Comparison of ENCODE assay signal across 12 mouse cellular contexts in genomic region chr10:115311263-115311965, GRCm38 (mm10). TPM values are rescaled to one million over a fixed set of nuclear protein-coding genes. Genes with fewer than 3 reads are reported as not detected.
DNase-seq lines count a peak whose midpoint lies in the region; ATAC-seq and TF ChIP-seq lines count a peak whose summit lies in the region.
"Had no signal": no experiment of that assay in that cellular context is flagged by ENCODE, and none has a peak within 500 bp of the region (broad histone marks: within the 10 kb centered on the region; RNA-seq: fewer than 3 reads in every experiment).

No protein-coding gene starts in this region.

- no peak for ATAC-seq in heart, embryonic 11.5 days (replicated peaks; ENCODE audit: insufficient number of reproducible peaks, low FRiP score, low TSS enrichment)
- peak; percentile 75 for ATAC-seq in intestine, embryonic 16.5 days
- ATAC-seq in megakaryocyte progenitor cell, adult 5-6 weeks (replicated peaks; ENCODE audit: poor library complexity): peak; percentile 47

- no peak overlapping the region for H3K4me2 ChIP-seq in heart, embryonic 11.5 days
- no peak overlapping the region for H3K4me2 ChIP-seq in intestine, embryonic 16.5 days (ENCODE audit: low read depth, low read length)

- WGBS in heart, embryonic 11.5 days (ENCODE audit: insufficient replicate concordance): 86% methylated on average over 14 of the region's 14 CpGs
- WGBS in lung, adult 2 months: 76% methylated on average over 14 of the region's 14 CpGs
- 77% methylated on average over 14 of the region's 14 CpGs for WGBS in intestine, embryonic 16.5 days
- 91% methylated on average over 14 of the region's 14 CpGs for WGBS in hindbrain, embryonic 10.5 days

- no peak for TF ChIP-seq POLR2A in lung, adult 2 months (IDR thresholded peaks at IDR 0.05; ENCODE audit: borderline replicate concordance, extremely low read depth, low read depth, low read length)

- H3K4me3 ChIP-seq in heart, embryonic 11.5 days (ENCODE audit: low read depth, low read length): no peak overlapping the region
- no peak overlapping the region for H3K4me3 ChIP-seq in lung, adult 2 months (replicated peaks; ENCODE audit: extremely low read depth, low read depth, low read length)
- no peak overlapping the region for H3K4me3 ChIP-seq in intestine, embryonic 16.5 days (ENCODE audit: low read length)
- H3K4me3 ChIP-seq in hindbrain, embryonic 10.5 days: no peak overlapping the region
- H3K4me3 ChIP-seq: left cerebral cortex, adult 2 months; liver, embryonic 13.5 days; midbrain, embryonic 10.5 days had no signal

- H3K4me1 ChIP-seq in heart, embryonic 11.5 days (ENCODE audit: control insufficient read depth, insufficient read depth, low read length): peaks cover 31% of the 10 kb centered on the region
- peaks cover 32% of the 10 kb centered on the region for H3K4me1 ChIP-seq in lung, adult 2 months (ENCODE audit: control insufficient read depth, insufficient read depth, low read length)
- H3K4me1 ChIP-seq in intestine, embryonic 16.5 days (ENCODE audit: control insufficient read depth, insufficient read depth, low read length): peaks cover 26% of the 10 kb centered on the region
- H3K4me1 ChIP-seq in hindbrain, embryonic 10.5 days (replicated peaks): peaks cover 34% of the 10 kb centered on the region

- peak; percentile 89 for DNase-seq in heart, adult 11 months
- DNase-seq in lung, adult 2 months: peak; percentile 28
- DNase-seq in lung, postnatal 10 days: no peak
- no peak for DNase-seq in hindbrain, embryonic 10.5 days (ENCODE audit: low spot score)
- no peak for DNase-seq in layer of hippocampus, postnatal 14 days (ENCODE audit: low spot score in 2 of 2)
- DNase-seq: adrenal gland, adult 2 months; liver, embryonic 13.5 days had no signal

- H3K27ac ChIP-seq in heart, embryonic 11.5 days (ENCODE audit: low read depth, low read length): no peak overlapping the region
- H3K27ac ChIP-seq in intestine, embryonic 16.5 days (ENCODE audit: low read length): peak overlapping the region; percentile 73
- H3K27ac ChIP-seq in hindbrain, embryonic 10.5 days: no peak overlapping the region
- H3K27ac ChIP-seq: left cerebral cortex, adult 2 months; liver, embryonic 13.5 days; midbrain, embryonic 10.5 days had no signal

- H3K36me3 ChIP-seq in heart, embryonic 11.5 days (ENCODE audit: control insufficient read depth, insufficient read depth, low read length): no peaks in the 10 kb centered on the region
- no peaks in the 10 kb centered on the region for H3K36me3 ChIP-seq in intestine, embryonic 16.5 days (ENCODE audit: control insufficient read depth, insufficient read depth, low read length)
- 0 out of 2 replicates have a peak, but pooled peaks cover 3% of the 10 kb centered on the region for H3K36me3 ChIP-seq in hindbrain, embryonic 10.5 days
- H3K36me3 ChIP-seq: midbrain, embryonic 10.5 days had no signal

- H3K27me3 ChIP-seq in heart, embryonic 11.5 days (ENCODE audit: control insufficient read depth, insufficient read depth, low read length): no peaks in the 10 kb centered on the region
- H3K27me3 ChIP-seq in intestine, embryonic 16.5 days (replicated peaks; ENCODE audit: control insufficient read depth, insufficient read depth, low read length): no peaks in the 10 kb centered on the region
- no peaks in the 10 kb centered on the region for H3K27me3 ChIP-seq in hindbrain, embryonic 10.5 days (ENCODE audit: insufficient read depth, poor library complexity, severe bottlenecking)
- H3K27me3 ChIP-seq: liver, embryonic 13.5 days had no signal

- no peak for TF ChIP-seq CTCF in lung, adult 2 months (IDR thresholded peaks at IDR 0.05; ENCODE audit: insufficient read depth, low read length)

- H3K9ac ChIP-seq in heart, embryonic 11.5 days (ENCODE audit: low read depth, low read length): no peak overlapping the region
- H3K9ac ChIP-seq in intestine, embryonic 16.5 days (ENCODE audit: low read depth, low read length): no peak overlapping the region
- H3K9ac ChIP-seq: liver, embryonic 13.5 days had no signal

- no peaks in the 10 kb centered on the region for H3K9me3 ChIP-seq in heart, embryonic 11.5 days (replicated peaks; ENCODE audit: control insufficient read depth, low read length)
- H3K9me3 ChIP-seq in intestine, embryonic 16.5 days (ENCODE audit: control insufficient read depth, low read length): no peaks in the 10 kb centered on the region
- H3K9me3 ChIP-seq in hindbrain, embryonic 10.5 days: no peaks in the 10 kb centered on the region
- H3K9me3 ChIP-seq: liver, embryonic 13.5 days; midbrain, embryonic 10.5 days had no signal

RNA-seq across cellular contexts. Expression of gene Rab21, which starts 4.0 kb away (rescaled TPM):
- 10.1 and 10.3 TPM in 2 replicates for polyA plus RNA-seq in heart, embryonic 11.5 days (2014; fragmentation: Nextera tagmentation; extraction: Ambion mirVana)
- 25.4 and 27.9 TPM in 2 replicates for polyA plus RNA-seq in lung, adult 2 months (2012; rRNA removed)
- polyA plus RNA-seq in intestine, embryonic 16.5 days (2015; fragmentation: Nextera tagmentation; extraction: Ambion mirVana): 4.7 and 5.1 TPM in 2 replicates
- 94.3 and 102 TPM in 2 replicates for total RNA-seq in megakaryocyte progenitor cell, adult 5-6 weeks (2015)
- total RNA-seq in megakaryocyte progenitor cell, adult 5-6 weeks (2017): 46.5 and 49.5 TPM in 2 replicates
- 3.4 and 3.8 TPM in 2 replicates for polyA plus RNA-seq in hindbrain, embryonic 10.5 days (2016; fragmentation: Nextera tagmentation; extraction: Ambion mirVana)
- total RNA-seq in layer of hippocampus, postnatal 14 days (2021): 10 to 100 TPM; 54.4 to 55.4 TPM

RNA-seq across cellular contexts. Expression of gene Tmem19, which starts 50.9 kb away (rescaled TPM):
- 21.3 and 22.3 TPM in 2 replicates for polyA plus RNA-seq in heart, embryonic 11.5 days (2014; fragmentation: Nextera tagmentation; extraction: Ambion mirVana)
- polyA plus RNA-seq in lung, adult 2 months (2012; rRNA removed): 10.1 and 18.3 TPM in 2 replicates
- 35.2 and 43.4 TPM in 2 replicates for polyA plus RNA-seq in intestine, embryonic 16.5 days (2015; fragmentation: Nextera tagmentation; extraction: Ambion mirVana)
- 13.1 and 14.3 TPM in 2 replicates for total RNA-seq in megakaryocyte progenitor cell, adult 5-6 weeks (2015)
- 14.5 and 19.4 TPM in 2 replicates for total RNA-seq in megakaryocyte progenitor cell, adult 5-6 weeks (2017)
- 33.9 and 35.8 TPM in 2 replicates for polyA plus RNA-seq in hindbrain, embryonic 10.5 days (2016; fragmentation: Nextera tagmentation; extraction: Ambion mirVana)
- 10 to 100 TPM; 50.7 to 53.0 TPM for total RNA-seq in layer of hippocampus, postnatal 14 days (2021)

Comparison
In these comparisons a context has a peak if more than half of its experiments do, and no peak if none do; other contexts are left out.
1. DNase-seq: peak in heart, adult 11 months (single experiment) and lung, adult 2 months (single experiment); none in lung, postnatal 10 days (single experiment), hindbrain, embryonic 10.5 days (single experiment) and layer of hippocampus, postnatal 14 days (0 of 2).